Mouse (Mus musculus) cerebellum, adult 2 months (tissue): ENCODE data around the gene Gm49396. TPM values are rescaled to one million over a fixed set of nuclear protein-coding genes. Genes with fewer than 3 reads are reported as not detected.

Source experiments
- DNase-seq, 2 experiments: peaks; one replicate each; pipeline ENCODE4 v3.0.0; 2021
- H3K27ac ChIP-seq: fragments of 200-500 bp; 2 replicates; pipeline ENCODE4 v1.5.1; 2012; ENCODE audit warnings: low read length, control low read depth, inconsistent platforms; ENCODE audit not compliant: insufficient read depth
- H3K27me3 ChIP-seq: fragments of 200-500 bp; 2 replicates; pipeline ENCODE4 v1.6.1; 2012; ENCODE audit warnings: inconsistent platforms, mild to moderate bottlenecking, low read length, moderate library complexity; ENCODE audit not compliant: control insufficient read depth, insufficient read depth
- H3K4me1 ChIP-seq: fragments of 200-500 bp; 2 replicates; pipeline ENCODE4 v1.6.1; 2011; ENCODE audit warnings: low read length; ENCODE audit not compliant: control insufficient read depth, insufficient read depth
- H3K4me3 ChIP-seq: fragments of 200-500 bp; replicated peaks from 2 replicates; pipeline ENCODE3; 2011; ENCODE audit warnings: mild to moderate bottlenecking, low read depth, low read length, control low read depth; ENCODE audit not compliant: insufficient read depth
- CTCF ChIP-seq: fragments of 200-500 bp; IDR thresholded peaks from 2 replicates; pipeline ENCODE4 v1.5.1; 2011; ENCODE audit warnings: low read depth, mild to moderate bottlenecking, control low read depth, low read length, moderate library complexity, borderline replicate concordance; ENCODE audit not compliant: insufficient read depth
- POLR2A ChIP-seq: fragments of 200-500 bp; IDR thresholded peaks from 2 replicates; pipeline ENCODE4 v1.6.1; 2011; ENCODE audit warnings: low read length, control low read depth, borderline replicate concordance; ENCODE audit not compliant: insufficient read depth
- WGBS: fragments of 180-500 bp; shearing (Covaris S2); methylation state at CpG from one replicate; pipeline ENCODE4 v1.1.7; 2018; 5-methylcytosine and 5-hydroxymethylcytosine counted together
- polyA plus RNA-seq: library from polyadenylated mRNA; depleted of rRNA; stranded (reverse); fragments of >200 nt; gene quantifications from 2 replicates; pipeline ENCODE4 v1.2.3, GENCODE M21; 2012

Gm49396 gene
- polyA plus RNA-seq, 1 experiment: 12.3 TPM

DNA sequence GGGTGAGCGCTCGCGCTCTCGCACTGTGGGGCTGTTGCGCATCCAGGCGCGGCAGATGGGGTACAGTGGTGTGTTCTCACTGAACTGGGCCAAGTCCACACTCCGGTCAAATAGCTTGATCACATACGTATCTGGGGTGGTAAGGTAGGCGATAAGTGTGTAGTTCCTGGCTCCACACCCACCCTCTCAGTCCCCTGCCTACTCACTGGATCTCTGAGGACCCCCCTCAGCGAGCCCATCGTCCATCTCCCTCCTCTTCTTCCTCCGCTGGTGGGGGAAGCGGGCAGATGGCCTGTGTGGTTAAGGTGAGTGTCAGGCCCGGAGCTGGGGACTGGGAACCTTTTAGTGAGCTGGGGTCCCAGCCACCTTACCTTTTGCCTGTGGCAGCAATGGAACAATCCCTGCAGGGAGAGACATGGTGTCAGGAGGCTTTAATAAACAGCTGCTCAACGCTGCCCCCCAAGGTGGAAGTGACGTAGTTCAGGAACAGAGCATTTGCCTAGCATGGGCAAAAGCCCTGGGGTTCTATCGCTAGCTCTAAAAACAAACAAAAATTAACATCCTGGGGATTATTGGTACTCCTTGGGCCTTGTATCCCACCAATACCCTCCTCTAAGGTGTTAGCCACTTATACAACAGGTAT lies 6.1 kb upstream of the Gm49396 start:
- DNase-seq: peak in 1 of 2 experiments; percentile 21
- Histone ChIP-seq H3K27me3 (no peaks in the 10 kb centered on the region), H3K4me1 (peaks cover 3% of the 10 kb centered on the region), H3K27ac (no peak overlapping the region), H3K4me3 (no peak overlapping the region)
- TF ChIP-seq CTCF: no peak
- TF ChIP-seq POLR2A: no peak
- 85% methylated on average over 18 of the region's 18 CpGs for WGBS

DNA sequence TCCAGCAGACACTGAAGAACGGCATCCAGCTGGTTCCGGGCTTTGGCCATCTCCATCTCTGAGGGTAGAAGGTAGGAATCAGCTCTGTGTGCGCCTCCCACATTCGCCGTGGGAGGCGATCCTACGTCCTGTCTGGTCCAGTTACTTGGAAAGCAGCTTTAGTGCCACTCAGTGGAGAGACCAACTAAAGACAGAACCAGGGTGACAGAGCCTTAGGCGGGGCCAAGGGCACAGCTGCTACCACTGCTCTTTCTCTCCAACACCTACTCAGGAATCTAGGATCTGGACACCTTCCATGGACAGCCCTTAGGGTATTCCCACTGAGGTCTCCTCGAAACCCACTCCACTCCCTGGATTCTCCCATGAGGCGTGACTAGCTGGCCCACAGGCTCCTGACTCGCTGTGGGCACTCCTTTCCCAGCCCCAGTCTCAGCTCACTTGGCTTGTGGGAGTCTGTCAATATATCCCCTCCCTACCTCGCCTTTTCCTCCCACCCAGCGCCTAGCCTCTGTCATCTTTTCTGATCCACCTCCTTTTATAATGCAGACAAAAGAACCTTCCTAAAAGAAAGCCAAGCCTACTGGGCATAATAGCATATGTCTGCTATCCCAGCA lies 5.1 kb upstream of the Gm49396 start:
- Histone ChIP-seq H3K27me3 (no peaks in the 10 kb centered on the region), H3K4me1 (peaks cover 3% of the 10 kb centered on the region), H3K4me3 (no peak overlapping the region), H3K27ac (no peak overlapping the region)
- no peak for DNase-seq
- 81% methylated on average over 13 of the region's 13 CpGs for WGBS
- TF ChIP-seq POLR2A: no peak
- TF ChIP-seq CTCF: no peak

DNA sequence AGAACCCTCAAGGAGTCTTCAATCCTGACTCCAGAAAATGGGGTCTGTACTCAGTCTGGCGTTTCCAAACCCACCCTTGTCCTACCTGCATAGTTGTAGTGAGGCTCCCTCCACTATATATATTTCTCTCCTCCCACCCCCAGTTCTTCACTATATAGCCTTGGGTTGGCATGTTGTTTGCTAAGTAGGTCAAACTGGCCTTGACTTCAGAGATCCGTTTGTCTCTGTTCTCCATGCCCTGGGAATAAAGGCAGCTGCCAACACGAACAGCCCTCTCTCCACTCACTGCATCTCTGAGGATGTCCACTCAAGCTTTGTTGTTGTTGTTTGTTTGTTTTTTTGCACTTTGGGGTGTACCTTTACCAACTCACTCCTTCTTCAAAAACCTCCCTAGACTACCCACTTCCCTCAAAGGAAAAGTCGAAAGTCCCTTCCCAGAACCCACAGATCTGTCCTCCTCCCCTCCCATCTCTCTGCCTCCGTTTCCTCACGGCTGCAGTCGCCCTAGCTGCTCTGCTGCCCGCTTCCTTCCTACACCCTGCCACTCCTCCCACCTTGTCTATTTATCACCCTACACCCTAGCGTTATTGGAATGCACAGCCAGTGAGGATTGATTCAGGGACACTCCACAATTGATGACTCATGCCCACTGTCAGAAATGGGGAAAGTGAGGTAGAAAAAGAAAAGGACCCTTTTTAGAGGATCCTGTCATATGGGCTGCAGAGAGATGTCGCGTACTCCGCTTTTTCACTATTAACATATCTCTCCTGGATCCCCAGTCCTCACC lies 4.3 kb upstream of the Gm49396 start:
- peak overlapping the region; percentile 95 for H3K4me3 ChIP-seq
- WGBS: 7% methylated on average over 12 of the region's 12 CpGs
- no peak for DNase-seq
- H3K27me3 ChIP-seq: no peaks in the 10 kb centered on the region
- H3K27ac ChIP-seq: peak overlapping the region; percentile 58; the same call in 1 of the 2 replicates
- no peak for TF ChIP-seq CTCF
- TF ChIP-seq POLR2A: no peak
- peaks cover under 1% of the 10 kb centered on the region for H3K4me1 ChIP-seq

DNA sequence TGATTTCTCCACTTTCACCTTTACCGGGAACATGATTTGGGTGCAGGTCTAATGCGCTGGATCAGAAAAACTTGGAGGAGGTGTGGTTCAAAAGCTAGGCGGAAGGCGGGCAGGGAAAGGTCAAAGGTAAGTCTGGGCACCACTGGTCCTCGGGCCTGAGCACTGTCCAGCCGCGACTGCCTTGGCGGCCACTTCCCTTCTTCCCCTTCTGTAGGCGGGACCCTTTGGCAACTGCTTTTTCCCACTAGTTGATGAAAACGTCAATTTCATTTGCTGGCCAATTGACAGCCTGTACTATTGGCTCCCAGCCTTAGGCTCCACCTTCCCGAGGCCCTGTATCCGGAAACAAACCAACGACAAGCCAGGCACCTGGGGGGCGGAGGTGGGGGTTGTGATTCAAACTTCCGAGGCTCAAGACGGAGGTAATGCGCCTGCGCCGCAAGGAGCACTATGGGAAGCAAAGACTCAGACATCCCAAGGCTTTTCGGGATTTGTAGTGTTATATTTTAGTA lies 3.6 kb upstream of the Gm49396 start, which contains the start of gene Lin37:
Gene Lin37, minus strand, starts transcription at position 396 of the 512 bp plus-strand sequence.
- TF ChIP-seq CTCF: no peak
- peak; percentile 83 for TF ChIP-seq POLR2A
- peak within 1 kb of the TSS; percentile 58; the same call in 1 of the 2 replicates for H3K27ac ChIP-seq
- no peaks in the 10 kb centered on the region for H3K27me3 ChIP-seq
- H3K4me1 ChIP-seq: peaks cover 6% of the 10 kb centered on the region
- under 1% methylated on average over 20 of the region's 20 CpGs for WGBS
- peak; percentile 97 to 100 for DNase-seq
- H3K4me3 ChIP-seq: peak within 1 kb of the TSS; percentile 95

- Histone ChIP-seq H3K4me1 (peaks cover 6% of the 10 kb centered on the region), H3K4me3 (no peak overlapping the region), H3K27me3 (no peaks in the 10 kb centered on the region), H3K27ac (no peak overlapping the region)
- WGBS: 64% methylated on average over 2 of the region's 2 CpGs
- DNase-seq: peak in 1 of 2 experiments; percentile 13
- no peak for TF ChIP-seq CTCF
- TF ChIP-seq POLR2A: no peak
Measured at GRCm38 (mm10) chr7:30560296-30560695, 2.8 kb upstream of the Gm49396 start.

DNA sequence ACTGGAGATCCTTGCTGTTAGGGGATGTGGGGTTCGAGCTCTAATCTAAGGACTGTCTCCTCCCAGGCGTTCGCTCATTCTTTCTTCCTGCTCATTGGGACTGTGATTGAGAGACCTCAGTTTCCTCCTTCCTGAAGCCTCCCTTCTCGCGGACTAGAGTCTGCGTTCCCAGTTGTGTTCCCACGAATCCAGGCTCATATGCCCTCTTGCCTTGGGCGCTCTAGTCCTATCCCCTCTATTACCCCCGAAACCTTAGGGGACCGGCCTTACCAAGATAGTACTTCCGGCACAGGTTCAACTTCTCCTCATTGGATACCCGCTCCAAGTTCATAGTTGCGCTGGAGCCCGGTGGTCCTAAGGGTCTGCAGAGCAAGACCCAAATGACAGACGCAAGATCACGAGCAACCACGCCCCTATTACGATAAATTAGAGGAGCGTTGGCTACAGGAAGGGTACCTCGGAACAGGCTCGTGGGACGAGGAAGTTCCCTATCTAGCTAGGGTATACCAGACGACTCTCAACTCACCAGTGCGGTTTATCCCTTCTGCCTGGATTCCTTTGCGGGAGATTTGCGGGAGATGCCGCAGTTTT lies 523 bp upstream of the Gm49396 start:
- peak overlapping the region; percentile 88 for H3K4me3 ChIP-seq
- WGBS: under 1% methylated on average over 27 of the region's 27 CpGs
- H3K27ac ChIP-seq: peak overlapping the region; percentile 23; the same call in 1 of the 2 replicates
- H3K27me3 ChIP-seq: no peaks in the 10 kb centered on the region
- H3K4me1 ChIP-seq: peaks cover 6% of the 10 kb centered on the region
- TF ChIP-seq POLR2A: no peak
- TF ChIP-seq CTCF: no peak
- no peak for DNase-seq

- no peaks in the 10 kb centered on the region for H3K27me3 ChIP-seq
- TF ChIP-seq CTCF: no peak
- no peak for TF ChIP-seq POLR2A
- peaks cover 6% of the 10 kb centered on the region for H3K4me1 ChIP-seq
- H3K4me3 ChIP-seq: peak overlapping the region; percentile 88
- no peak overlapping the region for H3K27ac ChIP-seq
- WGBS: 23% methylated on average over 6 of the region's 6 CpGs
- no peak for DNase-seq
Measured at GRCm38 (mm10) chr7:30563906-30564280, 749 bp downstream of the Gm49396 start.
